Mouse (Mus musculus): ENCODE results near the gene Adamts8. TPM values are rescaled to one million over a fixed set of nuclear protein-coding genes. Genes with fewer than 3 reads are reported as not detected.
A peak's percentile ranks its signal among the peaks of the same experiment; 100 is the strongest.

Adamts8 gene
- total RNA-seq, 2 experiments from 2014 or later = 8.5 to 8.9 TPM

DNA sequence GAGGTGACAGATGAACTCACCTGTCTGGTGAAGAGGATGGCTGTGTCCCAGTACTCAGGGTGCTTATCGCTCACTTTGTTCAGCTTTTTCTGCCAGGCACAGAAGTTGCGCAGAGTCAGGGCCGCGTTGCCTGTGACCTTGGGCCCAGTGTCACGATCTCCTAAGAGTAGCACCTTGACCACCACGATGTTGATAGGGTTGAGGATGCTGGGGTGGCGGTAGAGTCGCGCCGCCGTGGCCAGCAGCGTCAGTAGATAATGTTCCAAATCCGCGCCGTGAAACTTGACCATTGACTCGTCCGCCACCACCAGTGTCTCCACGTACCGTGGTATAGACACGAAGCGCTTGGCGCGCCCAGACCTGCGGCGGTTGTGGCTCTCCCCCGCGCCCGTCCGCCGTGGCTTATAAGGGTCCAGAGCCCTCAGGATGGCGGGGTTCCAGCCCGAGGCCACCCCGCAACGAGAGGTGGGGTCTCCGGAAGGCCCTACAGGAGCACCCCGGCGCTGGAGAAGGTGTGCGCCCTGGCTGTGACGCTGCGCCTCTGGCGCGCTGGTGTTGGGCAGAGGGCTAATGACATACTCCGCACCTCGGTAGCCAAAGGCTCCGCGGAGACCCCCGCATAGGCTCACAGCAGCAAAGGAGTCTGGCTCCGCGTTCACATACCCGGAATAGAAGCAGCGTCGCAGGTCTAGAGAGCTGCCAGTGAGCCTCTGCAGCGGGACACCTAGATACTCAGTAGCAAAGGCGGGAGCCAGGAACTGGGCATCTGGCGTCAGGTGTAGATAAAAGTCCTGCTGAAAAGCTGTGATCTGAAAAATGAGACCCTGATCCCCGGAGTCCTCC lies 20.9 kb upstream of the Adamts8 start:
- intact Hi-C loops (cut with DNase I) = no loop called here
- DNase-seq = no peak

DNA sequence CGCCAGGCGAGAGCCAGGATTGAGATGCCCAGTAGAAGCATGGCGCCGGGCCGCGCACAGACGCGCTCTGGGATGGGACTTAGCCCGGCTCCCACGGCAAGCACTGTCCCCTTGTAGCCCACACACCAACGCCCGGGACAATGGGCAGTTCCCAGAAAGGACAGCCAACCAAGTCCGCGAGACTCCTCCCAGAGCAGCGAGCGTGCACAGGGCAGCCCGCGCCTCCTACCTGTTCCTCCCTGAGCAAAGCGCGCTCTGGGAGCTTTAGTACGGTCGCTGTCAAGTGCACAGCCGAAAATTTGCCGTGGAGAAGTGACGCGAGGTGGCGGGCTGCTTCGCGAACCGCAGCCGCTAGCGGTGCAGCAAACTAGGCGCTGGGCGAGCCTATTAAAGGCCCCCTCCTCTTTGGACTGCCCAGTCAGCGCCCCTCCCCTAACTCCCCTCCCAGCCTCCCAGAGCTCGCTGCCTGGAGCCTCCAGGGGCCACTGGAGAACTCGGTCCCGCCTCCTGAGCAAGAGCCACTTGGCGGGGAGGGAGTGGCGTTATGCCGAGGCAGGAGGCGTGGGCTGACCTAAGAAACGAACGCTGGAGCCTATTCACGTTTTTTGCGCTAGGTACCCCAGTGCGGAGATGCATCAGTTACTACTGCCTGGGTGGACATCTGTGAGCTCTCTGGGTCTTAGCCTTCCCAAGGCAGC lies 20.0 kb upstream of the Adamts8 start, which contains the start of gene Adamts15:
TSS of gene Adamts15 (minus strand) at position 256 of the 698 bp plus-strand sequence.
- DNase-seq = peak; percentile 56
- intact Hi-C loops (cut with DNase I) = no loop called here

DNA sequence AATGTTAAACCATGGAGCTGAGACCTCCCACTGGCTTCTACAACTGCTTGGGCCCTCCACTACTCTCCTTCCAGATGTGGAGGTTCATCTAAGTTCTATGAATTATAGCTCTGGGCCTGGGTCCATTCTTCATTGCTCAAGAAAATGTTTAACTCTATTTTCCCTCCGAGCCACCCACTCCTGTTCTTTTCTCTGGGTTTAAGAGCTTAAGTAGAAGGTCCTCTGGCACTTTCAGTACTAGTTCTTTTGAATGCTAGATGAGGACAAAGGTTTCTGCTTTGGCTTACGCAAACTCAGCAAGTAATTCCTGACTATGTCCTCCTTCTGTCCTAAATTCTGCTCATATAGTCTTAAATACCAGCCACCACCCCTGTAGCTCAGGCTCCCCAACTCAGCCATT lies 13.6 kb upstream of the Adamts8 start:
- DNase-seq = no peak
- intact Hi-C loops (cut with DNase I) = no loop called here

DNA sequence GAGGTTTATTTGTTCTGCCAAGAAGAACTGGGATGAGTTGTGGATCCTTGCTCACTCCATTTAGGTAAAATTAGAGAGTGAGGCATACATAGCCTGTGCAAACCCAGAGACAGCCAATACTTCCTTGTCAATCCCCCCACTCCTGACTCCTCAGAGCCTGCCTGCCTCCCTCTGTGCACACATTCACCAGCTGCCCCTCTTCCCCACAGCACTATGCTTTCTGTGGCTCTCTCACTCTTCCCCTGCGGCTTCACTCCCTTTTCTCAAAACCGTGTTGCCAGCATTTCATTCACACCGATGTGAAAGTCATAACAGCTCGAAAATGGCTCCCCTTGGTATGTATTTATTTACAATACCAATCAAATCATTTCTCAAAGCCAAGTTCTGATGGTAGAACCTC lies 10.0 kb upstream of the Adamts8 start:
- no peak for DNase-seq
- intact Hi-C loops (cut with DNase I) = loop anchor here (10.0 kb wide), 1 partner anchor 368 kb away; no protein-coding TSS in a partner anchor

DNA sequence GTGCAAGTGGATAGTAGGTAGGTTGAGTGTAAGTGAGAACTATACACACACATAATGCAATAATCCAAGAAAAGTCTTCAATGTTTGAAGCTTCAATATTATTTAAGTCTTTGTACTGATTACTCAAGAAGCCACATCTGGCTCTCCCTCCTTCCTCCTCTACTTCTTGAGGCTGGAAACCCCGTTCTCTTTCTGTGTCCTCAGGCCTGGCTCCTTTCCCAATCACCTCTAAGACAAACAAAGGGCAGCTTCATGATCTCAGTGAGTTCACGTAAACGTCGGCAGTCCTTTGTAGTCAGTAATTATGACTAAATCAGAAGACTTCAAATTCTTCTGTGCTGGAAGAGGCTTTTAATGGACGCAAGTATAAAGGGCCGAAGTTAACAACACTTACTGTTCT lies 7.5 kb upstream of the Adamts8 start:
- DNase-seq = no peak
- intact Hi-C loops (cut with DNase I) = loop anchor here (10.0 kb wide), 1 partner anchor 370 kb away; no protein-coding TSS in a partner anchor

DNA sequence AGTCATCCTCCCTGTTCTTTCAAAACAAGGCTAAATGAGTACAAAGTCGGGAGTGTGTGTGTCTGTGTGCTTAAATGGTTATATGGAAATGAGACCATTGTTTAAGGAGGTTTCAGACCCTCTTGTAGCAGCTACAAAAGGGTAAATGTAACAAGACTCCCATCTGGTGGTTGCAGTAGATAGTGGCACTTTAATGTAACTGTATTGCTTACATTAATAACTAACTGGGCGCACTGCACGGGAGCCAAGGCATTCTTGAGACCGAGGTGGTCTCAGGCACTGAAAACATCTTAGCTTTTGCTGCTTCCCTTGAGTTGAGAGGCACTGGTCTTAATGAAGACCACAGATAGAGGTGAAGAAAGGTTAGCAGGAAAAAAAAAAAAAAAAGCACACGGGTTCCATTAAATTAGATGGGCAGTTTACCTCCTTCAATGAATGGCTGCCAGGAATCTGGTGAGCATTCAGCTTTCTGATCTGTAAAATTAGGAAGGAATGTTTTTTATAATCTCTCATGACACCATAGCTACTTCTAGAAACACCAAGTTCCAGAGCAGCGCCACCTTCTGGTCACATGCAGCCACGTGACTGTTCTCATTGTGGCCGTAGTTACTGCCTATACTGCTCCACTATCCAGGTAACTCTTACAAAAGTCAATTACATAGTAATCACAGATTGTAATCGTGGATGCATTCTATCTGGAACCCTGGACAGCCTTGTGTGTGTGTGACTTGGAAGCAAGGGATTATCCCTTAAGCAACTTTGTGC lies 5.5 kb upstream of the Adamts8 start:
- DNase-seq = peak; percentile 75
- intact Hi-C loops (cut with DNase I) = loop anchor here (2.0 to 10.0 kb wide), 2 partner anchors 372 to 456 kb away; no protein-coding TSS in a partner anchor

DNA sequence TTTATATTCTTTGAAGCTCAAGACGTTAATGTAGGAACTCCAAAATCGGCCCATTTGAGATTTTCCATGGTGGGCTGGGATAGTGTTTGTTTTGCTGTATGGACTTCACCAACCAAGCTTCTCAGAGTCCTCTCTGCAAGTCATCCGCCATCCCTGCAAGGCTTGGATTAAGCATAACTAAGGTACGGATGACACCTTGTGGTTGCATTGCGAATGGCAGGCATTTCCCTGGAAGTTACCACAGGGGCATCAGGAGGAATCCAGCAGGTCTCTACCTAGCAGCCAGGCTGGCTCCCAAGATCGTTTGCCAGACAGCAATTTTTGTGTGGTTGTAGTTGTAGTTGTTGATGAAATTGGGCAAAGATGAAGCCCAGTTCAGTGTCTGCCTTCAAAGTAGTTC lies 2.0 kb upstream of the Adamts8 start:
- intact Hi-C loops (cut with DNase I) = loop anchor here (10.0 kb wide), 2 partner anchors 94 to 496 kb away; partner anchors contain the start of gene Zbtb44
- DNase-seq = peak; percentile 90

DNA sequence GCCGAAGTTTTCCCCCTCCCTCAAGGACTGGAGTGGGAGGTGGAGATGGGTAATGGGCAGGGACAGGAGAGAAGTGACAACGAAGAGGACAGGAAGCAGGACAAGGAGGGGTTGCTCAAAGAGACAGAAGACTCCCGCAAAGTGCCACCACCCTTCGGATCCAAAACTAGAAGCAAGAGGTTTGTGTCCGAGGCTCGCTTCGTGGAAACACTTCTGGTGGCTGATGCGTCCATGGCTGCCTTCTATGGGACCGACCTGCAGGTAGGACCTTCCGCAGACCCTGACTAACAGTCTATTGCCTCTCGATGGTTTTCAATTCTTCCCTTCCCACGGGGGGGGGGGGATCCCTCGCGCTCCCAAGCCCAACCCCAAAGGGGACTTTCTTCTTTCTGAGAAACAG lies 979 bp downstream of the Adamts8 start:
- intact Hi-C loops (cut with DNase I) = loop anchor here (2.0 to 10.0 kb wide), 3 partner anchors 91 to 499 kb away; partner anchors contain the start of gene Zbtb44
- DNase-seq = no peak

DNA sequence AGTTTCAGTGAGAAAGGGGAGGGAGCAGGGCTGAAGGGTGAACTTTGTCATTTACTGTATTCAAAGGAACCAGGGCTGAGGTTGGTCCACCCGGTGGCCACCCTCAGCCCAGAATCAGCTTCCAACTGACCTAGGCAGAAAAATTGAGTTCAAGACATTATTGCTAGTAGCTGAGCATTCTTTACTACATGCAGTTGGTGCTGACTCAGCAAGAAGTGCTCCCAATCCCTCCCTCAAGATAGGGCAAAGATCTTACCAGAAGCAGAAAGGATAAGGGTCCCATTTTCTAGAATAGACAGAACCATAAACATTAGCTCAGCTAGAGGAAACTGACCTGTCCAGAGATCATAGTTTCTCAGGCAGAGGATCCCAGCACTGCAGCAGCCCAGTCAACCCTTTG lies 1.9 kb downstream of the Adamts8 start:
- intact Hi-C loops (cut with DNase I) = loop anchor here (10.0 kb wide), 2 partner anchors 91 to 499 kb away; partner anchors contain the start of gene Zbtb44
- DNase-seq = no peak

DNA sequence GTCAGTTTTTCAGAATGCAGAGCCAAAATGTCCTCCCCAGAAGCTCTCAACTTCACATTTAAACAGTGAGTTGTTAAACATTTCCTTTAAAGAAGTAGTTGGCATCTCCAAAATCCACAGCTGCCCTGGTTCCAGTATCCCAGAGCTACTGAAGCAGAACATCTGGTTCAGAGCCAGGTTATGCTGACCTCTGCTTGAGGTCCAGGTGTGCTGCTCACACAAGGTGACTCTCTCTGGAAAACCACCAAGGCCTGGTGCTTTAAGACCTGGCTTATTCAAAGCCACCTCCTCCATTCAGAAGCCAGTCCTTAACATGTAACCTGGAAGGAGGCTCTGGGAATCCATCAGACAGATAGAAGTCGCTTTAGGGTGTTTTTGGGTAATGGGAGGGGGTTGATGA lies 2.9 kb downstream of the Adamts8 start:
- DNase-seq = no peak
- intact Hi-C loops (cut with DNase I) = loop anchor here (10.0 kb wide), 2 partner anchors 90 to 500 kb away; partner anchors contain the start of gene Zbtb44

DNA sequence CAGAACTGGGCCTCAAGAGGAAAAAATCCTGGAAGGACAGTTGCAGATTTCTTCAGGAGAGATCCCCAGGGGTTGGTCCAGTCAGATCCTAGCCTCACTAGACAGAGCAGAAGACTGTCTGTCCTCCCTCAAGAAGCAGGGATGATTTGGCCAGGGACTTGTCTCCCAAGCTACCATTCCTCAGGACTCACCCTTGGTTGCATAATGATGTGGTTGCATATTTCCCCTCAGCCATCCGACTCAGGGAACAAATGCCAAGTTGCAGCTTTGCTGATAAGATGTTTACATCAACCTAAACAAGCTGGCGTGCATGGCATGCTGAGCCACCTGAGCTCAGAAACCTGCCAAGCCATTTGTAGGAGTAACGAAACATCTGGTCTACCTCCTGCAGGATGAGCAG lies 7.1 kb downstream of the Adamts8 start:
- intact Hi-C loops (cut with DNase I) = loop anchor here (10.0 kb wide), 2 partner anchors 85 to 505 kb away; partner anchors contain the start of gene Zbtb44
- DNase-seq = no peak

DNA sequence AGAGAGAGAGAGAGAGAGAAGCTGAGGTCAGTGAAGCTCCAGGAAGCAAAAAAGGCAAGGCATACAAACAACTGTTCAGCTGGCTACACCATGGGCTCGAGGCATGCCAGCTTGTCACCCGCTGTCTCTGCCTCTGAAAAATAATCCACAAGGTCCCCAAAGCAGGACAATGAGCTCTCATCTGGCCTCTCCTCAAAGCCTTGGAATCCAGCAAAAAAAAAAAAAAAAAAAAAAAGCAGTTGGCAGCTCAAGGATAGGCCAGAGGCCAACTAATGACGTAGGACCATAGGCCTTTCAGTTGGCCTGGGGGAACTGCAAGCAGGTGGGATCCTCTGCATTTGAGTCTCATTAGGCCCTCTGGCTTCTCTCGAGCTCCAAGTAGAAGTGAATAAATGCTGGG lies 7.6 kb downstream of the Adamts8 start:
- peak; percentile 29 for DNase-seq
- intact Hi-C loops (cut with DNase I) = loop anchor here (10.0 kb wide), 2 partner anchors 85 to 505 kb away; partner anchors contain the start of gene Zbtb44

DNA sequence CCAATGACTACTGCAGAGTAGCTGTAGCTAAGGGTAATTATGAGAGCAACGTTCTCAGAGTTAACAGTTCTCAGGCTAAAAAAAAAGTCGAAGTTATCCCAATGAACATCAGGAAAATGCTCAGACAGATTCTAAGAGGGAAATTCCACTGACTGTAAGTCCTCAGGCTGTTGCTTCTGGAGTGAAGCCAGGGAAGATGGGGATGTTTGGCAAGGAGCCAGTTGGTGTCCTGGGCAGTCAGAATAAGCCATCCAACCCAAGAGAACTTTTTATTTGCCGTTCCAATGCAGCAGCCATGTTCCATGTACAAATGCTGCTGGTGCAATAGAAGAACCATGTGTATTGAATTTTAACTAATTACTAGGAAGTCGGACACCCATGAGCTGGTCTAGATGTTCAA lies 8.2 kb downstream of the Adamts8 start:
- DNase-seq = peak; percentile 72
- intact Hi-C loops (cut with DNase I) = no loop called here

DNA sequence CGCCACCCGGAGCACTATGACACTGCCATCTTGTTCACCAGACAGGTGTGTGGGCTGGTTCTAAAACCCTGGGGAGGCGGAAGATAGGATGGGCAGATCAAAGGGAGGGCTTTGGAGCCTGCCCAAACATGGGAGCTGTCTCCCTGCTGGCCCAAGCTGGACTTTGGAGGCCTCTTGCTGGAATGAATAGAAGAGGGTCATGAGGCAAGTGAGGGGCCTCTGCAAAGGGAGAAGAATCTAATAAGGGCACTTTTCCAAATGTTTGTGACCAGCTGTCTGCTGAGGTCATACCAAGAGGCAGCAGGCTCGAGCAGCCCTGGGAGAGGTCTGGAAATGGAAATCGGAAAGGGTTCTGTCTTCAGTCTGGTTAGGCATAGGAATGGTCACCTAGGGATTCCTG lies 9.1 kb downstream of the Adamts8 start:
- intact Hi-C loops (cut with DNase I) = no loop called here
- DNase-seq = no peak

DNA sequence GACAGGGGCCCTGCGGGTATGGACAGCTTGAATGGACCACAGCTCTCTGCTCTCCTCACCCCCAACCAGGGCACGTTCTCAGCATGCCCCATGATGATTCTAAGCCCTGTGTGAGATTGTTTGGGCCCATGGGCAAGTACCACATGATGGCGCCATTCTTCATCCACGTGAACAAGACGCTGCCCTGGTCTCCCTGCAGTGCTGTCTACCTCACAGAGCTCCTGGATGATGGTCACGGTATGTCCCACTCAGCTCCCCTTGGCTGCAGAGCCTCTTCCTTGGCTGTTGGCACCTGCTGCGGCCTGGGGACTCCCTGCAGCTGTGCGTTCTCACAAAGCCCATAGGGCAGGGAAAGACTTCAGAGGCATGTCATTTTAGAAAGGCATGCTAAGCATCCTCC lies 10.9 kb downstream of the Adamts8 start:
- intact Hi-C loops (cut with DNase I) = no loop called here
- DNase-seq = no peak

DNA sequence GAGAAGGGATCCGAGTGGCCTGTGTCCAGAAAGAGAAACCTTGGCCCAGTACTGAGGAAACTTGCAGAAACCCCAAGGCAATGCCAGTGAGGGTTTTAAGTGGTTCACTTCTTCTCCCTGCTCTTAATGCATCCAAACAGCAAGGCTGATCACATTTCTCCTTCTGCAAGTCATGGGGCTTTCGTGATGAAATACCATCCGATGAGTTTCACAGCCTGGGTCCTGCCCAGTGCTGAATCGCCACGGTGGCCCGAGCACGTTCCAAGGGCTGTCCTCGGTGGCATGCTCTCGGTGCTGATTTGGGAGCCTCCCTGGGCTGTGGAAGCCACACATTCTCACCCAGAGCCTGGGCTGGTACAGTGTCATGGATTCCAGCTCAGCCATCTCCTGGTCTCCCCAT lies 12.9 kb downstream of the Adamts8 start:
- DNase-seq = no peak
- intact Hi-C loops (cut with DNase I) = no loop called here

DNA sequence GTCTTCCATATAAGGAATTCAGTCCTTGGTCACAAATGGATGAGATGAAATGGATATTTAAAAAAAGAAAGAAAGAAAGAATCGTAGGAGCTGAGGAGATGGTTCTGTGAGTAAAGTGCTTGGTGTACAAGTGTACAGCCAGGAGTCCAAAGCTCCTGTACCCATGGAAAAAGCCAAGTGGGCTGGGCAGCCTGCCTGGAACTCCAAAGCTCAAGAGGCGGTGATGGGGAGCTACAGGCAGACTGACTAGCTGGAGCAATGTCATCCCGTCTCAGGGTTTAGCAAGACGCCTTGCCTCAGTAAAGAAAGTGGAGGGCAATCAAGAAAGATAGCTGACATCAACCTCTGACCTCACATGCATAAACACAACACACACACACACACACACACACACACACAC lies 21.4 kb downstream of the Adamts8 start:
- intact Hi-C loops (cut with DNase I) = no loop called here
- DNase-seq = no peak

DNA sequence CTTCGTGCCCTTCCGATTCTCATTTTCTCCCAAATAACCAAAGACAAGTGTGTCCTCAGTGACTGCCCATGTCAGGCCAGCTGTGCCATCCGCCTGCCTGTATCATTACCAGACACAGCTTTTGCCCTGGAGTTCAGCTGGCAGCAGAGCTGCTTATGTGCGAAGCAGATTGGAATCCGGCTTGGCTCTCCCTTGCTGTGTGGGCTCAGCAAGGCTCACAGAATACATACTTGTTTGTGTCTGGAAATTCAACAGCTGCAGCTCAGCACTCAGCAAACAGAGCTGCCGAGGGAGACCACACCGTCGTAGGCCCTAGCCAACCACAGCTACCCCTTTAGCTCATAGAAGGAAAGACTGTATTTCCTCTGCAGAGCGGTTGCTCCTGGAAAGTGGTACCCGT lies 22.3 kb downstream of the Adamts8 start:
- no peak for DNase-seq
- intact Hi-C loops (cut with DNase I) = no loop called here

DNA sequence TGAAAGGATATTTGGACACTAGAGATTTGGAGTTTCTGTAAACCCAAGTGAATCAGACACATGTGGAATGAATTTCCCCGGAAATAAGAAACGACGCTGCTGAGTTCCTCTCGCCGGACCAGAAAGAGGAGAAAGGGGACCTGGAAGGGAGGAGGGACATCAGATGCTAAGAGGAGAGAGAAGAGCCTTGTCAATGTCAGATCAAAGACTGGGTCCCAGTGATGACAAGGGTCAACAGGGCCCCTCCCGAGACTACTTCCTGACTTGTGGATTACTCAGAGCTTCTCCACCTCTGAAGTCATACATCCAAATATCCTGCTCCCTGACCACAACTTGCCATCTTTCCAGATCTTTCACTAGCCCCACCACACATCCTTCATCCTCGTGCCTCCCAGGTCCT lies 24.5 kb downstream of the Adamts8 start:
- no peak for DNase-seq
- intact Hi-C loops (cut with DNase I) = no loop called here

DNA sequence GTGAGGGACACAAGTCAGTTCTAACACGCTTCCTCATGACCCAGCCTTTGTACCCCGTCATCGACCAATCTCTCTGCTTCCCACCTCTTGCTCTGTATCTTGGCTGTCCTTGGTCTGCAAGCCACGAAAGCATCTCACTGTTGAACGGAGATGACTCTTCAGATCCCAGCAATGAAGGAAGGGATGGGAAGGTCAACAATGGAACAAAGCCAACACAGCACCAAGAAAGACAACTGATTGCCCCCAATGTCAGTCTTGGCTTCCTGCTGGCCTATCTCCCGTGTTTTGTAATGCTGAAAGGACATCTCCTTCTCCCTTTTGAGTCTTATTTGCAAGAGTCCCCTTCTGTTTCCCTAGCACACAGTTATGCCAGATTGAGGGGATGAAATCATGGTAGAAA lies 25.8 kb downstream of the Adamts8 start:
- DNase-seq = no peak
- intact Hi-C loops (cut with DNase I) = no loop called here

DNA sequence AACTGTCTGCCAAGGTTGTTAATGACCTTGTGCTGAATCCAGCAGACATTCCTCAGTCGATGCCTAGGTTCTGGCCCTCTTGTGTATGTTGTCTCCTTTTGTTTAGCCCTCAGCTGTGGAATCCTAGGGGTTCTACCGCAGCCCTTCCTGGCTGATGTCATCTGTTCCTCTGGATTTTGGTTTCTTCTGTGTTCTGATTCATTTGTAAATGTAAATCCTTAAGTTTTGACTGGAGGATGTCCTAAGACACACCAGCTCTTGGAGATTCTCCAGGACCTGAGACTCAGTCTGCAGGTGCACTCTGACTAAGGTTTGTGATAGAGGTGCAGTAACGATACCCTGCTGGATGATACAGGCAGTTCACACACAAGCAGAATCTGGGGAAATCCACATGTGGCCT lies 27.6 kb downstream of the Adamts8 start:
- intact Hi-C loops (cut with DNase I) = no loop called here
- DNase-seq = no peak
